Mouse (Mus musculus): Measurements from ENCODE around the gene Hk1.

DNA sequence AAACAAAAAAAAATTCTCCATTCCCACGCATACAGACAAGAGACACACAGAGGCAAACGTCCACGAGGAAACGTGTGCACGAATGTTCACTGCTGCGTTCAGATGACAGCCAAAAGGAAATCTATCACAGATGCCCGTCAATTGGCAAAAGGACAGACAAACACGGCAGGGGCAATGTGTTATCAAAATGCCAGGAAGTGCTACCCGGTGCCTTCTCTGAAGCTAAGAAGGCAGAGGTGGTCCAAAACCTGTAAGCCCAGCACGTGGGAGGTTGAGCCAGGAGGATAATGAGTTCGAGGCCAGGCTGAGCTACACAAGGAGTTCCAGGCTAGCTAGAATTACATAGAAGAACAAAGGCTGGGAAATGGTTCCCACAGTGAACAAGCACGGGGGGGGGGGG, 47.9 kb downstream of the Hk1 start:
- no peak for TF ChIP-seq POLR2A (IDR thresholded peaks at IDR 0.05; ENCODE audit: low read depth, low read length)
- TF ChIP-seq CTCF (conservative IDR thresholded peaks at IDR 0.05; ENCODE audit: insufficient read depth, insufficient read length, low read depth, low read length) = no peak

All from kidney, adult 2 months (tissue).